22 mouse cellular contexts compared by ENCODE assay signal in the genomic region with DNA sequence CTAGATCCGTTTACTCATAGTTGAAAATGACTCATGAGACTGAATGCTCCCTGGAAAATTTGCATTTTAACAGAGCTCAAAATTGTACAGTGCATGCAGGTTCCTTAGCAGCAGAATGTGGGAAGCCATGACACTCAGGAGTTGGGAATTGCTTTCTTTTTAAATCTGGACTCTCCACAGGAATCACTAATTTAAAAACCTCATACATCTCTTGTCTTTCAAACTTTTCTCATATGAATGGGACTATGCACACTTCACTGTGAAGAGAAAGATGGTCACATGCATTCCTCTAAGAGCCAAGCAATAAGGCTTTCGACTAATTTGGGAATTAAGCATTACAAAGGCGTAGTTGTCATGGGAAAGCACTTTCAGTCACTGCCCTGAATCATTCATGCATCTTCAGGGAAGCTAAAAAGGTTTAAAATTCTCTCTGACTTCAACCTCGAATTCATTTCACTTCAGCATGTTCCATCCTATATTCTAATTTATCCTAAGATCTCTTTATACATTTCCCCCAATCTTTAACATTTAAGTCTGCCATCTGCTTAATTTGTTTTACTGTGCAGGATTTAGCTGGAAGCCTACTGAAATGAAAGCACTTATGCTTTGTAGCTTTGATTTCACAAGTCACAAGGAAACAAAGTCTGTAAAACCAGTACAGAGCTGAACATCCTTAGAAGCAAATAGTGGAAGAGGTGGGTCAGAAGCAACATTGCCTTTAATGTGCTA.
DNase-seq lines count a peak whose midpoint lies in the region; ATAC-seq and TF ChIP-seq lines count a peak whose summit lies in the region.
"Had no signal": no experiment of that assay in that cellular context is flagged by ENCODE, and none has a peak within 500 bp of the region (broad histone marks: within the 10 kb centered on the region; RNA-seq: fewer than 3 reads in every experiment).

No protein-coding gene starts in this region.

- no peak for TF ChIP-seq POLR2A in cortical plate, adult 2 months (IDR thresholded peaks at IDR 0.05; ENCODE audit: extremely low read depth, insufficient read depth, low read length)

- intact Hi-C loops in left cerebral cortex, postnatal 4 days (cut with DNase I) = no loop called here
- intact Hi-C loops in left cerebral cortex, postnatal 25 days (cut with DNase I) = loop anchor here (2.0 kb wide), 1 partner anchor 452 kb away; no protein-coding TSS in a partner anchor

- no peak for TF ChIP-seq CTCF in cortical plate, adult 2 months (IDR thresholded peaks at IDR 0.05; ENCODE audit: extremely low read depth, insufficient read depth, low read length)

- no peak overlapping the region for H3K4me3 ChIP-seq in forebrain, embryonic 13.5 days
- H3K4me3 ChIP-seq in forebrain, embryonic 12.5 days (replicated peaks) = no peak overlapping the region
- no peak overlapping the region for H3K4me3 ChIP-seq in cortical plate, adult 2 months (ENCODE audit: insufficient read depth, low read length)
- H3K4me3 ChIP-seq: embryonic facial prominence, embryonic 10.5 days; gastrocnemius, adult 2 months; limb, embryonic 10.5 days had no signal

- H3K9me3 ChIP-seq in forebrain, embryonic 13.5 days (replicated peaks) = no peaks in the 10 kb centered on the region
- no peaks in the 10 kb centered on the region for H3K9me3 ChIP-seq in forebrain, embryonic 12.5 days
- H3K9me3 ChIP-seq: embryonic facial prominence, embryonic 10.5 days; limb, embryonic 10.5 days had no signal

- 0 out of 2 replicates have a peak, but pooled peaks cover 8% of the 10 kb centered on the region for H3K4me1 ChIP-seq in forebrain, embryonic 13.5 days
- H3K4me1 ChIP-seq in forebrain, embryonic 12.5 days = 0 out of 2 replicates have a peak, but pooled peaks cover 3% of the 10 kb centered on the region
- no peaks in the 10 kb centered on the region; the same call in none of the 2 replicates for H3K4me1 ChIP-seq in cortical plate, adult 2 months (ENCODE audit: control insufficient read depth, insufficient read depth, low read length)
- H3K4me1 ChIP-seq: embryonic facial prominence, embryonic 10.5 days; limb, embryonic 10.5 days had no signal

- H3K9ac ChIP-seq in forebrain, embryonic 13.5 days = no peak overlapping the region
- no peak overlapping the region for H3K9ac ChIP-seq in forebrain, embryonic 12.5 days
- H3K9ac ChIP-seq: lung, embryonic 14.5 days had no signal

- H3K27me3 ChIP-seq in forebrain, embryonic 13.5 days = no peaks in the 10 kb centered on the region
- no peaks in the 10 kb centered on the region for H3K27me3 ChIP-seq in forebrain, embryonic 12.5 days

- no peaks in the 10 kb centered on the region for H3K36me3 ChIP-seq in forebrain, embryonic 13.5 days (ENCODE audit: poor library complexity, severe bottlenecking)
- no peaks in the 10 kb centered on the region for H3K36me3 ChIP-seq in forebrain, embryonic 12.5 days (replicated peaks)
- H3K36me3 ChIP-seq: embryonic facial prominence, embryonic 10.5 days; limb, embryonic 10.5 days had no signal

- H3K4me2 ChIP-seq in forebrain, embryonic 13.5 days = no peak overlapping the region
- no peak overlapping the region for H3K4me2 ChIP-seq in forebrain, embryonic 12.5 days
- H3K4me2 ChIP-seq: liver, embryonic 11.5 days; lung, embryonic 14.5 days had no signal

- peak; percentile 65; the same call in 1 of the 2 replicates for ATAC-seq in forebrain, embryonic 13.5 days
- no peak; the same call in 1 of the 2 replicates for ATAC-seq in forebrain, embryonic 12.5 days (ENCODE audit: low FRiP score)

- peak; percentile 40 for DNase-seq in left cerebral cortex, adult 11 months (ENCODE audit: low spot score)
- DNase-seq in left cerebral cortex, postnatal 4 days = no peak
- DNase-seq in left cerebral cortex, postnatal 25 days (ENCODE audit: low spot score in 2 of 2) = peak; percentile 20 to 86
- no peak for DNase-seq in urinary bladder, postnatal 36 days (ENCODE audit: low spot score in 2 of 2)
- no peak for DNase-seq in embryo, embryonic 11 days
- DNase-seq: adrenal gland, adult 2 months; cerebellum, adult 11 months; cerebellum, postnatal 25 days; gastrocnemius, adult 2 months; heart, adult 18-20 months; heart, postnatal 4 days; kidney, adult 18-20 months; kidney, postnatal 36 days; lung, embryonic 14.5 days; thymus, postnatal 14 days had no signal

- H3K27ac ChIP-seq in forebrain, embryonic 13.5 days = no peak overlapping the region
- no peak overlapping the region for H3K27ac ChIP-seq in forebrain, embryonic 12.5 days
- peak overlapping the region; percentile 81 for H3K27ac ChIP-seq in cortical plate, adult 2 months (ENCODE audit: insufficient read depth, low read length)
- H3K27ac ChIP-seq: embryonic facial prominence, embryonic 10.5 days; gastrocnemius, adult 2 months; limb, embryonic 10.5 days; stomach, postnatal 0 days had no signal

- WGBS in forebrain, embryonic 13.5 days = 24% methylated on average over 4 of the region's 4 CpGs
- 33% methylated on average over 4 of the region's 4 CpGs for WGBS in forebrain, embryonic 12.5 days

Comparison
In these comparisons a context has a peak if more than half of its experiments do, and no peak if none do; other contexts are left out.
1. DNase-seq: peak in left cerebral cortex, adult 11 months (single experiment) and left cerebral cortex, postnatal 25 days (2 of 2); none in left cerebral cortex, postnatal 4 days (single experiment), urinary bladder, postnatal 36 days (0 of 2) and embryo, embryonic 11 days (single experiment).